Mouse (Mus musculus) midbrain, embryonic 13.5 days (tissue): ENCODE measurements at regions not wholly inside any gene's neighbourhood (a gene's known extent, or its start where the extent isn't known, plus 50 kb on each side); places are given as distances from the start of the nearest gene placed in this dataset.

ENCODE experiments used
- ATAC-seq: fragments of 200-750 bp; cut with Nextera tagmentation; 2 replicates; pipeline ENCODE4 v1.8.0; 2017; ENCODE audit warnings: mild to moderate bottlenecking, moderate TSS enrichment, moderate library complexity
- H3K27ac ChIP-seq: fragments of 300-500 bp; sonication (generic); 2 replicates; pipeline ENCODE4 v1.5.1; 2015; ENCODE audit warnings: inconsistent platforms, mild to moderate bottlenecking, moderate library complexity
- H3K27me3 ChIP-seq: fragments of 300-500 bp; sonication (generic); 2 replicates; pipeline ENCODE4 v1.6.1; 2015; ENCODE audit warnings: mild to moderate bottlenecking, inconsistent platforms
- H3K36me3 ChIP-seq: fragments of 300-500 bp; sonication (generic); 2 replicates; pipeline ENCODE4 v1.6.1; 2015; ENCODE audit warnings: mild to moderate bottlenecking, inconsistent platforms
- H3K4me1 ChIP-seq: fragments of 300-500 bp; sonication (generic); replicated peaks from 2 replicates; pipeline ENCODE4 v1.6.1; 2015; ENCODE audit warnings: inconsistent platforms
- H3K4me2 ChIP-seq: fragments of 300-500 bp; sonication (generic); replicated peaks from 2 replicates; pipeline ENCODE4 v1.6.1; 2015; ENCODE audit warnings: moderate library complexity, mild to moderate bottlenecking, inconsistent platforms
- H3K4me3 ChIP-seq: fragments of 300-500 bp; sonication (generic); replicated peaks from 2 replicates; pipeline ENCODE4 v1.5.1; 2015; ENCODE audit warnings: mild to moderate bottlenecking, inconsistent platforms
- H3K9ac ChIP-seq: fragments of 300-500 bp; sonication (generic); replicated peaks from 2 replicates; pipeline ENCODE4 v1.6.1; 2015; ENCODE audit warnings: mild to moderate bottlenecking, inconsistent platforms
- H3K9me3 ChIP-seq: fragments of 300-500 bp; sonication (generic); 2 replicates; pipeline ENCODE4 v1.6.1; 2016; ENCODE audit warnings: mild to moderate bottlenecking, inconsistent platforms
- WGBS: fragments of 180-500 bp; shearing (Covaris S2); methylation state at CpG from one replicate; pipeline ENCODE4 v1.1.7; 2015; 5-methylcytosine and 5-hydroxymethylcytosine counted together

DNA sequence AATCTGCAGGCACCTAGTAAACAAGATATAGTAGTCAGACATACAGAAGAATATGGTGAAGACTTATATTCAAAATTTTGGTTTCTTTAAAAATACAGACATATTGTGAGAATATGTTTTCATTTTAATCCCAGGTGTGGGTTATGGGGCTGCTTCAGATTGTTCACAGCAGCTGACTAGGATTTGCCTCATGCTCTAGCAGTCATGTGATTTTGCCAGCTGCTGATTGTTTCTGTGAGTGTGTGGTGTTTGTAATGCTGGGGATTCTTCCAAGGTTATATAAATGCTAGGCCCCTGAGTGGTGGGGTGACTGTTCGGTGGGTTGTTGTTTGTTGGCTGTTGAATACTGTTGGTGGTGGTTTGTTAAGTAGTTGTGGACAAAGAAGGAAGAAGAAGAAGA, 97.9 kb upstream of the Rbms1 start:
- Histone ChIP-seq H3K4me1 (0 out of 2 replicates have a peak, but pooled peaks cover 4% of the 10 kb centered on the region), H3K27ac (no peak overlapping the region)

DNA sequence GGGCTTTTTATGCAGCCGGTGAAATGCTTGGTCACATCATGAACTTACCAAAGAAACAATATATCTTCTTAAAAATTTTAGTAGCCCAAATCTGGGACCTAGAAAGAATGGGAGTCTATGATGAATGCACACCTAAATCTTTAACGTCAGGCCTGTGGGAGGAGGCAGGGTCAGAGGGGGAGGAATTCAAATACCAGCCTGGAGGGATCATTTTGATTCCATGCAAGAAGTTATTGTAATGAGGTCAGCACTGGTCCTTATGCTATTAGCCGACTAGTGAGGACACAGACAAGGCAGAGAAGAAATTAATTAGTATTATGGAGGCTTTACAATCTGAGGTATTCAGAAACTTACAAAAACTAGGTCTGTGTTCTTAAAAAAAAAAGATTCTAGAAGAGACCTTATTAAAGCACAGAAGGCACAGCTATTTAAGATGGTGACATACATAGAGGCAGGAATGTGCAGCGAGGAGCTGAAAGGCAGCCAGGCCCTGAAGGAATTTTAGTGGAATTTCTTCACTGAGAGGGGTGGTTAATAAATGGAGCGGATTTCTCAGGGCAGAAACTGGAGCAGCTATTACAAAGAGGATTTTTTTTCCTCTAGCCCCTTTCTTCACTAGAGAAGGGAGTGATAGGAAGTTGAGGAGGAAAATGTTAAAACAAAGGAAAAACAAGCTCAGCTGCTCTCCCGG, 95.7 kb upstream of the Rbms1 start:
- H3K9me3 ChIP-seq = no peaks in the 10 kb centered on the region
- no peak overlapping the region for H3K4me3 ChIP-seq
- WGBS = 21% methylated on average over 6 of the region's 6 CpGs
- no peaks in the 10 kb centered on the region for H3K36me3 ChIP-seq
- no peaks in the 10 kb centered on the region for H3K27me3 ChIP-seq
- no peak overlapping the region for H3K9ac ChIP-seq
- no peak overlapping the region for H3K4me2 ChIP-seq
- no peak overlapping the region for H3K27ac ChIP-seq
- no peak for ATAC-seq
- 0 out of 2 replicates have a peak, but pooled peaks cover 4% of the 10 kb centered on the region for H3K4me1 ChIP-seq

More for the DNA sequence above, 97.9 kb upstream of the Rbms1 start:
- Histone ChIP-seq H3K4me3 (no peak overlapping the region), H3K27me3 (no peaks in the 10 kb centered on the region), H3K9ac (no peak overlapping the region), H3K4me2 (no peak overlapping the region), H3K9me3 (no peaks in the 10 kb centered on the region), H3K36me3 (no peaks in the 10 kb centered on the region)
- no peak for ATAC-seq
- WGBS = 86% methylated on average over 1 of the region's 1 CpGs

DNA sequence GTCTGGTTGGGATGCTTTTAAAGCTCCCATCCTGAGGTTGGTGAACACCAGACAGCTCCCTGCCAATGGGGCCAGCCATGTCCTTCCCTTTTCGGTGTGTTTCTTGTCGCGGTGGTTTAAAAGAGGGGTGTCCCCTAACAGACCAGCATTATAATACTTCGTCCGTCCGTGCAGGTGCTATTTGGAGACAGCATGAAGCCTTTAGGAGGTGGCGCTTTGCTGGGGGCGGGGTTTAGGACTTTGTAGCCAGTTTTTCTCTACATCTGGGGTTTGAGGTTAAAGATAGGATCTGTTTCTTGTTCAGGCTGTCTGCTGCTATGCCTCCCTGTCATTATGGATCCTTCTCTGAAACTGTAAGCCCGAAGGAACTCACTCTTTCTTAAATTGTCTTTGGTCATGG, 89.3 kb upstream of the Rbms1 start:
- no peaks in the 10 kb centered on the region for H3K4me1 ChIP-seq
- H3K9me3 ChIP-seq = no peaks in the 10 kb centered on the region
- H3K9ac ChIP-seq = no peak overlapping the region
- H3K36me3 ChIP-seq = no peaks in the 10 kb centered on the region
- H3K4me2 ChIP-seq = no peak overlapping the region
- no peaks in the 10 kb centered on the region for H3K27me3 ChIP-seq
- WGBS = 75% methylated on average over 9 of the region's 9 CpGs
- no peak for ATAC-seq
- no peak overlapping the region for H3K4me3 ChIP-seq
- no peak overlapping the region for H3K27ac ChIP-seq

DNA sequence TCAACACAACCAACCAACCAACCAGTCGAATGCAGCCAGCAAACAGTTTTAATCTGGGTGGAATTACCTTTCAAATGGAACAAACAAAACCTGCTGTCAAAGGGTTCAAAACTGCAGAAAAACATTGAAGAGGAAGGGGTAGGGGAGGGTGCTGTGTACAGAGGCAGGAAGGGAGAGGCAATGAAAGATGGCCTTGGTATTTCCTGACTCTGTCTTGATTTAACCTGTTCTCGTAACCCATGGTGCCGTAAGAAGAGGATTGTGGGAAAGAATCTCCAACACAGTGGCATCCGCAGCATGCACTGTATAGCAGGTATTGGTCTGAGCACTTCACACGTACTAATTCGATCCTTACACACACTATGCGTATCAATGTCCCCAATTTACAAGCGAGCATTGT, 88.8 kb upstream of the Rbms1 start:
- H3K9ac ChIP-seq = no peak overlapping the region
- H3K4me3 ChIP-seq = no peak overlapping the region
- H3K27ac ChIP-seq = no peak overlapping the region
- H3K4me2 ChIP-seq = no peak overlapping the region
- ATAC-seq = no peak
- no peaks in the 10 kb centered on the region for H3K36me3 ChIP-seq
- no peaks in the 10 kb centered on the region for H3K9me3 ChIP-seq
- no peaks in the 10 kb centered on the region for H3K4me1 ChIP-seq
- 90% methylated on average over 8 of the region's 8 CpGs for WGBS
- no peaks in the 10 kb centered on the region for H3K27me3 ChIP-seq

DNA sequence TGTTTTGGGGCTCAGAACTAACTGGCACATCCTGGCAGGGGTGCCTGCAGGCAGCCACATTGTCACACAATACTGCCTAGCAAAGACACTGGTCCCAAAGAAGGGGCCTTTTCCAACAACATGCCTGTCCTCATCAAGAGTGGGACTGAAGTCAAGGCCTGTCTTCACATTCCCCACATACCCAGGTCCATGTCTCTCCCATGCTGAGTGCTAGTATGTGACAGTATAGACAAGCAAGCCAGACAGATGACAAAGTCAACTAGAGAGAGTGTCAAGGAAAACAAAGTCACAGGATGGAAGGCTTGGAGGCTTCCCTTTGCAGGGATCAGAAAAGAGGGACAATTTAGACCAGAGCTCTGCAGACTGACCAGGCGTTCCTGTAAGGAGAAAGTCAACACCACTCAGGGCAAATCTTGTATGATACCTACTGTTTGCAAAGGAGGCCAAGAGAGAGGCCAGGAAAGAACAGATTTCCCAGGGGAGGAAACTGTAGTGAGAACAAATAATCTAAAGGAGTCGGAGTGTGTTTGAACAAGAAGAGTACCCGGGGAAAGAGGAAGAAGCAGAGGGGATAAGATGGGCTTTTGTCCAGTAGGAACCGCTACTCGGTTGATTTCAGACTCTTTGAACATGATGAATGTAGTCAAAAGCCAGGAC, 83.2 kb upstream of the Rbms1 start:
- Histone ChIP-seq H3K4me1 (no peaks in the 10 kb centered on the region), H3K27me3 (no peaks in the 10 kb centered on the region), H3K9me3 (no peaks in the 10 kb centered on the region), H3K4me2 (no peak overlapping the region), H3K4me3 (no peak overlapping the region), H3K27ac (no peak overlapping the region), H3K9ac (no peak overlapping the region), H3K36me3 (no peaks in the 10 kb centered on the region)
- 87% methylated on average over 5 of the region's 5 CpGs for WGBS
- ATAC-seq = no peak

DNA sequence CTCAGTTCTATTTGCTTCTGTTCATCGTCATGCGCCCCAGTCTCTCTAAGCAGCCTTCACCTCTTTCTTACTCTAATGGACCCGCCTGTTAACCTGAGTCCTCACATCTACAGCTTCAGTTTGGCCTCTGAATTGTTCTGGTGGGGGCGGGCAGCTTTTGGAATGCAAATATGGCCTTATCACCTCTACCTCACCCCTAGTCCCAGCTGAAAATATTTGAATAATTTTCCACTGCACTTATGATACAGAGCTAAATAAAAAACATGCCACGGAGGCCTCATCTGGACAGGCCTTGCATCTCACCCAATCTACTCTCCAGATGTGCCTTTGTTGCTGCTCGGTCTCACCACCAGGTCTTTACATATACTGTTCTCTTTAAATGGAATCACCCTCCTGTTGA, 82.5 kb upstream of the Rbms1 start:
- Histone ChIP-seq H3K4me3 (no peak overlapping the region), H3K9ac (no peak overlapping the region), H3K9me3 (no peaks in the 10 kb centered on the region), H3K36me3 (no peaks in the 10 kb centered on the region), H3K4me2 (no peak overlapping the region), H3K27me3 (no peaks in the 10 kb centered on the region), H3K4me1 (no peaks in the 10 kb centered on the region), H3K27ac (no peak overlapping the region)
- WGBS = 90% methylated on average over 6 of the region's 6 CpGs
- ATAC-seq = no peak

DNA sequence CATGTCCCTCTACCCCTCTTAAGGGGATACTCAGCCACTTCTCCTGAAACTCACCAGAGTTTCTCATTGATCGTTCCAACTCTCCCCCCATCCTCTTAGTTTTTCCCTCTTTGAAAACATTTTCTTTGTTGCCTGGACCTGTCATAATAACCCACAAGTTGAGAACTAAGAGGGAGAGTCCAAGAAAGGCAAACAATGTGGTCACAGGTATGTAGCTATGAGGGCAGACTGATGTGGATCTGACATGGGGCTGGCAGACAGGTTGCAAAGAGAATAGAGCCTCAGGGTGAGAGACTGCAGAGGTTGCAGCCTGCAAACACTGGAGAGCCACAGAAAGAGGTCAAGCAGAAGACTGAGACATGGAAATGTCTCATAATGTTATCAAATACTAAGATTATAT, 69.9 kb upstream of the Rbms1 start:
- Histone ChIP-seq H3K9me3 (no peaks in the 10 kb centered on the region), H3K36me3 (no peaks in the 10 kb centered on the region), H3K4me2 (no peak overlapping the region), H3K4me1 (no peaks in the 10 kb centered on the region), H3K27me3 (no peaks in the 10 kb centered on the region), H3K27ac (no peak overlapping the region), H3K4me3 (no peak overlapping the region), H3K9ac (no peak overlapping the region)
- no peak for ATAC-seq
- 100% methylated on average over 1 of the region's 1 CpGs for WGBS

DNA sequence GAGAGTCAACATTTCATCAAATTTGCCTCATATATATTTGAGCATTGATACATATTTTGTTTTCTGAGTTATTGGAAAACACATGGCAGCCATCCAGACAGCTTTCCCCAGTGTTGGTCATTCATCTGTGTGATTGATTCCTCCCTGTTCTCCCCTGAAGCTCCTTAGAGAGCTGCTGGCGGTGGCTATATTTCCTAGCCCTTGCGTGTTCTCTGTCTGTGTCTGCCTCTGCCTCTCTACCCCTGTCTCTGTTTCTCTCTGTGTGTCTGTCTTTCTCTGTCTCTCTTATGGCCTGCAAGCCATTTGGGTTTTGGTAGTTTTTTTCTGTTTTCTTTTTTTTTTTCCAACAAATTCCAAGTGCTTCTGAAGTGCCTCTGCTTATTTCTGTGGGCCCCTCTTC, 66.7 kb upstream of the Rbms1 start:
- ATAC-seq = no peak
- no peaks in the 10 kb centered on the region for H3K9me3 ChIP-seq
- H3K4me3 ChIP-seq = no peak overlapping the region
- no peaks in the 10 kb centered on the region for H3K4me1 ChIP-seq
- no peaks in the 10 kb centered on the region for H3K27me3 ChIP-seq
- no peak overlapping the region for H3K9ac ChIP-seq
- WGBS = 85% methylated on average over 2 of the region's 2 CpGs
- H3K4me2 ChIP-seq = no peak overlapping the region
- H3K27ac ChIP-seq = no peak overlapping the region
- no peaks in the 10 kb centered on the region for H3K36me3 ChIP-seq

DNA sequence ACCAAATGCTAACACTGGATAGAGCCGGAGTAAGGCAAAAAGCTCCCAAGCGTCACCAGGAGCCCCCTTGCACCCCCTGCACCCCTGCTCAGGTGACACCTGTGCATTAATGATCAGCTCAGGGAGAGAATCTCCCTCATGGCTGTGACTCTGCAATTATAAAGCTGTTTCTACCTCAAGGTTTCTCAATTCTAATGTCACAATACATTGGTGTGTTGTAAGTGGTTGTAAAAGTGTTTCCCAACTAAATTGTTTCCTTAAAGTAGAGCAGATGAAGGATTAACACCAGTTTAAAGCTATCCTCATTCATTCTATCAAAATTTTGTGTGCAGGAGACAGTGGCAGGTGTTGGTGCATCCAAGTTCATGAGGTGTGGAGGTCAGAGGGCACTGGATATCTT, 65.6 kb upstream of the Rbms1 start:
- H3K4me1 ChIP-seq = no peaks in the 10 kb centered on the region

DNA sequence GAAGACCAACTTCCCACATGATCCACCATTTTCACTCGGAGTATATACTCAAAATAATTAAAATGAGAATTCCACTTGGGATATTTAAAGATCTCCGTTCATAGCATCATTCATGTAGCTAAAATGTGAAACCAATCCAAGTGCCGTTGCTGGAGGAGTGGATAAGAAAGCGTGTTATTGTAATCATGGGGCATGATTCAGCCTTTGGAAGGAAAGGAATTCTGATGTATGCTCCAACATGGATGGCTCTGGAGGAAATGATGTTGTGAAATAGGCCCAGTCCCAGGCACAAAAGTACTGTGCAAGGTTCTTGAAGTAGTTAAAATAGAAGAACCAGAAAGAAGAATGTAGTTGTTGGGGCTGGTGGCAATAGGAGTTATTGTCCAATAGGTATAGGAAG, 64.7 kb upstream of the Rbms1 start:
- no peak for ATAC-seq
- Histone ChIP-seq H3K9me3 (no peaks in the 10 kb centered on the region), H3K4me3 (no peak overlapping the region), H3K27me3 (no peaks in the 10 kb centered on the region), H3K9ac (no peak overlapping the region), H3K27ac (no peak overlapping the region), H3K4me2 (no peak overlapping the region), H3K36me3 (no peaks in the 10 kb centered on the region), H3K4me1 (no peaks in the 10 kb centered on the region)
- WGBS = 95% methylated on average over 4 of the region's 4 CpGs

More for the DNA sequence above, 65.6 kb upstream of the Rbms1 start:
- Histone ChIP-seq H3K27ac (no peak overlapping the region), H3K4me2 (no peak overlapping the region), H3K9me3 (no peaks in the 10 kb centered on the region), H3K9ac (no peak overlapping the region), H3K36me3 (no peaks in the 10 kb centered on the region), H3K4me3 (no peak overlapping the region), H3K27me3 (no peaks in the 10 kb centered on the region)
- WGBS = 79% methylated on average over 2 of the region's 2 CpGs
- ATAC-seq = no peak

DNA sequence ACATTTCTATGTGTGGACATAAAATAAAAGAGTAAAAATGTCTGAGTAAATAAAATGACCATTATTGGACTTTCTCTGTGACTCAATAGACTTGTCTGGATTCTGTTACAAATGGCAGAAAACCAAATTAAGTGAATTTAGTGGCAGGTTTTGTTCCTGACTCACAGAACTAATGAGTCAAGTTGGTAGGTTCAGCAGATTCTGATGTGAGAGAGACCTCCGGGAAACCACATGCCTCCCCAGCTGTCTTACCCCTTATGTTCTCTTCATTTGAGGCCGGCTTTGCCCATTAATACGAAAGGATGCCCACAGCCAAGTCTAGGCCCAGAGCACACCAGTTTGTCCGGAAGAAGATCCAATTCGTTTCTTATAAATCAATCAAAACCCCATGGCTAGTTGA, 59.4 kb upstream of the Rbms1 start:
- no peaks in the 10 kb centered on the region for H3K9me3 ChIP-seq
- no peaks in the 10 kb centered on the region for H3K36me3 ChIP-seq
- no peak overlapping the region for H3K27ac ChIP-seq
- no peaks in the 10 kb centered on the region for H3K27me3 ChIP-seq
- H3K9ac ChIP-seq = no peak overlapping the region
- no peak for ATAC-seq
- no peak overlapping the region for H3K4me2 ChIP-seq
- no peaks in the 10 kb centered on the region for H3K4me1 ChIP-seq
- H3K4me3 ChIP-seq = no peak overlapping the region
- WGBS = 89% methylated on average over 5 of the region's 5 CpGs

DNA sequence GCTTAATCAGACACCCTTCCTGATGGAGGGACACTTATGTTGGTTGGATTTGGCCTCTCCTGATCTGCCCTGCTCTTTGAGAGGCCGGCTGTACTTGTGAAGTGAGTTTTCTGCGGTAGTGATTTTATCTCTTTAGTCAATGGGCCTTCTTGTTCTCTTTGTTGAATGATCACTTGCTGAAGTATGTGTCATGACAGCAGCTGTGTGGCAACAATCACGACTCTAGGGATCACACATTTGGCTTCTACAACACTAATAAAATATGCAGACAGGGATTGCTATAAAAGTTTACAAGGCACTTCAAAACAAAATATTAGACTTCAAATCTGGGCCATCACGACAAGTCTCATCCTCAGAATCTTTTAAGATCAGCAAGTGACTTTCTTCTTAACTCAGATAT, 57.8 kb upstream of the Rbms1 start:
- Histone ChIP-seq H3K36me3 (no peaks in the 10 kb centered on the region), H3K4me3 (no peak overlapping the region), H3K9me3 (no peaks in the 10 kb centered on the region), H3K9ac (no peak overlapping the region), H3K27me3 (no peaks in the 10 kb centered on the region), H3K4me1 (no peaks in the 10 kb centered on the region), H3K27ac (no peak overlapping the region), H3K4me2 (no peak overlapping the region)
- 76% methylated on average over 4 of the region's 4 CpGs for WGBS
- no peak for ATAC-seq

DNA sequence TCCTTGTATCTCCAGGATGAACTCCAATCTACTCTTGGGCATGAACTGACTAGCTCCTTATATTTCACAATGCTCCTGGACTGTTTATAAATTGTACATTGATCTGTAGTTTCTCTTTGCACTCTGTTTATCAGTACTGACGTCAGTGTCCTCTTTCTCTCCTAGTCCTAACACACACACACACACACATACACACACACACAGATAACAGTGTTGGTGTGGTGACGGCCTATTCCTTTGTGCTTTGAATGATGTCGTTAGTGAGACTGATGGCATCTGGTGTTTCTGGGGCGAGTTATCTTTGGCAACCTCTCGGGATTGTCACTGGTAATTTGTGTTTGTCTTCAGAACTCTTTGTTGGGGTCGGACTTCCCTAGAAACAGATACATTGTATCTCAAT, 50.0 kb upstream of the Rbms1 start:
- Histone ChIP-seq H3K36me3 (no peaks in the 10 kb centered on the region), H3K9me3 (0 out of 2 replicates have a peak, but pooled peaks cover 3% of the 10 kb centered on the region), H3K27me3 (no peaks in the 10 kb centered on the region), H3K27ac (no peak overlapping the region), H3K4me2 (no peak overlapping the region), H3K4me3 (no peak overlapping the region), H3K9ac (no peak overlapping the region), H3K4me1 (peaks cover 4% of the 10 kb centered on the region; the same call in 1 of the 2 replicates)
- no peak for ATAC-seq
- 50% methylated on average over 6 of the region's 6 CpGs for WGBS
